Mouse (Mus musculus) layer of hippocampus, postnatal 14 days (tissue): ENCODE results near the gene Tbc1d24. TPM values are rescaled to one million over a fixed set of nuclear protein-coding genes. Genes with fewer than 3 reads are reported as not detected.

Experiments used
- DNase-seq, 2 experiments: peaks; one replicate each; pipeline ENCODE4 v3.0.0; 2021 to 2022; ENCODE audit warnings: low spot score in 2 of 2, mixed read lengths in 1 of 2
- total RNA-seq, 2 experiments: library from RNA; stranded (reverse); gene quantifications; 2 replicates each; pipeline ENCODE4 v1.2.3; 2021

Gene Tbc1d24
- total RNA-seq, 2 experiments from 2014 or later, result 71.1 to 75.8 TPM

- no peak for DNase-seq
Measured at GRCm38 (mm10) chr17:24192848-24193247, 12.5 kb downstream of the Tbc1d24 start.

GRCm38 (mm10) chr17:24191481-24191880 is 13.9 kb downstream of the Tbc1d24 start:
- DNase-seq, result no peak

GRCm38 (mm10) chr17:24190934-24191333 is 14.4 kb downstream of the Tbc1d24 start:
- no peak for DNase-seq

- DNase-seq, result no peak
Measured at GRCm38 (mm10) chr17:24174259-24174658, 31.1 kb downstream of the Tbc1d24 start.

GRCm38 (mm10) chr17:24173423-24173822 is 31.9 kb downstream of the Tbc1d24 start:
- peak; percentile 67 to 82 for DNase-seq

- no peak for DNase-seq
Measured at GRCm38 (mm10) chr17:24171738-24172137, 33.6 kb downstream of the Tbc1d24 start.

GRCm38 (mm10) chr17:24170729-24171128 is 34.6 kb downstream of the Tbc1d24 start:
- peak in 1 of 2 experiments; percentile 21 for DNase-seq

GRCm38 (mm10) chr17:24170125-24170524 is 35.2 kb downstream of the Tbc1d24 start:
- no peak for DNase-seq

GRCm38 (mm10) chr17:24169317-24170065 is 35.9 kb downstream of the Tbc1d24 start, which contains the start of gene Atp6v0c:
Gene Atp6v0c, minus strand, starts transcription at chr17:24169702.
- peak; percentile 96 to 99 for DNase-seq

- peak in 1 of 2 experiments; percentile 77 for DNase-seq
Measured at GRCm38 (mm10) chr17:24168590-24169277, 36.6 kb downstream of the Tbc1d24 start.

GRCm38 (mm10) chr17:24167891-24168505 is 37.4 kb downstream of the Tbc1d24 start:
- no peak for DNase-seq

- no peak for DNase-seq
Measured at GRCm38 (mm10) chr17:24167120-24167519, 38.2 kb downstream of the Tbc1d24 start.

- no peak for DNase-seq
Measured at GRCm38 (mm10) chr17:24164566-24165259, 40.6 kb downstream of the Tbc1d24 start.

GRCm38 (mm10) chr17:24163176-24163962 is 42.0 kb downstream of the Tbc1d24 start, which contains the start of gene Amdhd2:
Gene Amdhd2, minus strand, starts transcription at chr17:24163766.
- DNase-seq, result peak; percentile 96 to 98

- no peak for DNase-seq
Measured at GRCm38 (mm10) chr17:24162584-24163175, 42.7 kb downstream of the Tbc1d24 start.

- DNase-seq, result no peak
Measured at GRCm38 (mm10) chr17:24161466-24161865, 43.9 kb downstream of the Tbc1d24 start.

- no peak for DNase-seq
Measured at GRCm38 (mm10) chr17:24157526-24157925, 47.8 kb downstream of the Tbc1d24 start.

- no peak for DNase-seq
Measured at GRCm38 (mm10) chr17:24157121-24157520, 48.2 kb downstream of the Tbc1d24 start.

GRCm38 (mm10) chr17:24156394-24156793 is 49.0 kb downstream of the Tbc1d24 start:
- no peak for DNase-seq

GRCm38 (mm10) chr17:24155742-24156141 is 49.6 kb downstream of the Tbc1d24 start:
- no peak for DNase-seq
